Mouse (Mus musculus) small intestine, adult 2 months (tissue): Measurements from ENCODE around the gene Gm20388. TPM values are rescaled to one million over a fixed set of nuclear protein-coding genes. Genes with fewer than 3 reads are reported as not detected.

Source experiments
- H3K27ac ChIP-seq: fragments of 200-500 bp; 2 replicates; pipeline ENCODE4 v1.5.1; 2012; ENCODE audit warnings: low read depth, low read length, control low read depth, inconsistent platforms; ENCODE audit not compliant: insufficient read depth
- H3K27me3 ChIP-seq: fragments of 200-500 bp; 2 replicates; pipeline ENCODE4 v1.6.1; 2012; ENCODE audit warnings: mild to moderate bottlenecking, moderate library complexity, low read length, inconsistent platforms; ENCODE audit not compliant: control insufficient read depth, insufficient read depth
- H3K36me3 ChIP-seq: fragments of 200-500 bp; 2 replicates; pipeline ENCODE4 v1.6.1; 2012; ENCODE audit warnings: mild to moderate bottlenecking, low read length, control low read depth, inconsistent platforms; ENCODE audit not compliant: control insufficient read depth, insufficient read depth
- H3K4me1 ChIP-seq: fragments of 200-500 bp; 2 replicates; pipeline ENCODE4 v1.6.1; 2012; ENCODE audit warnings: low read length, inconsistent platforms, mixed read lengths; ENCODE audit not compliant: control insufficient read depth, insufficient read depth, insufficient read length
- H3K4me3 ChIP-seq: fragments of 200-500 bp; 2 replicates; pipeline ENCODE4 v1.5.1; 2012; ENCODE audit warnings: low read depth, mild to moderate bottlenecking, control low read depth, inconsistent platforms, low read length, moderate library complexity
- CTCF ChIP-seq: fragments of 200-500 bp; IDR thresholded peaks from 2 replicates; pipeline ENCODE4 v1.5.1; 2012; ENCODE audit warnings: low read depth, mild to moderate bottlenecking, control low read depth, inconsistent platforms, low read length, moderate library complexity, mixed read lengths; ENCODE audit not compliant: insufficient replicate concordance, insufficient read length; ENCODE audit errors: extremely low read depth
- POLR2A ChIP-seq: fragments of 200-500 bp; IDR thresholded peaks from 2 replicates; pipeline ENCODE4 v1.6.1; 2012; ENCODE audit warnings: low read depth, mild to moderate bottlenecking, control low read depth, inconsistent platforms, low read length, moderate library complexity
- WGBS: fragments of 180-500 bp; shearing (Covaris S2); methylation state at CpG from one replicate; pipeline ENCODE4 v1.1.7; 2018; 5-methylcytosine and 5-hydroxymethylcytosine counted together
- polyA plus RNA-seq: library from polyadenylated mRNA; depleted of rRNA; stranded (reverse); fragments of >200 nt; gene quantifications from 2 replicates; pipeline ENCODE4 v1.2.3, GENCODE M21; 2012

The Gm20388 gene
- polyA plus RNA-seq, 1 experiment: 37.3 TPM

GRCm38 (mm10) chr8:121176291-121176690 is 1265.7 kb downstream of the Gm20388 start:
- WGBS: 22% methylated on average over 3 of the region's 3 CpGs
- no peaks in the 10 kb centered on the region for H3K27me3 ChIP-seq
- no peak overlapping the region for H3K4me3 ChIP-seq

GRCm38 (mm10) chr8:121180474-121181284 is 1270.0 kb downstream of the Gm20388 start:
- H3K27ac ChIP-seq: no peak overlapping the region
- 70% methylated on average over 21 of the region's 21 CpGs for WGBS
- H3K4me3 ChIP-seq: no peak overlapping the region
- TF ChIP-seq POLR2A: no peak
- TF ChIP-seq CTCF: no peak
- H3K4me1 ChIP-seq: no peaks in the 10 kb centered on the region
- no peaks in the 10 kb centered on the region for H3K36me3 ChIP-seq
- H3K27me3 ChIP-seq: no peaks in the 10 kb centered on the region

More at GRCm38 (mm10) chr8:121176291-121176690, 1265.7 kb downstream of the Gm20388 start:
- TF ChIP-seq POLR2A: no peak
- no peak overlapping the region for H3K27ac ChIP-seq
- H3K4me1 ChIP-seq: no peaks in the 10 kb centered on the region
- H3K36me3 ChIP-seq: no peaks in the 10 kb centered on the region

GRCm38 (mm10) chr8:121181285-121181884 is 1270.7 kb downstream of the Gm20388 start:
- no peak overlapping the region for H3K4me3 ChIP-seq
- no peak for TF ChIP-seq POLR2A
- TF ChIP-seq CTCF: no peak
- H3K4me1 ChIP-seq: no peaks in the 10 kb centered on the region
- no peak overlapping the region for H3K27ac ChIP-seq
- H3K36me3 ChIP-seq: no peaks in the 10 kb centered on the region
- no peaks in the 10 kb centered on the region for H3K27me3 ChIP-seq
- 51% methylated on average over 10 of the region's 10 CpGs for WGBS

- no peaks in the 10 kb centered on the region for H3K27me3 ChIP-seq
- H3K27ac ChIP-seq: no peak overlapping the region
- no peaks in the 10 kb centered on the region for H3K36me3 ChIP-seq
- H3K4me1 ChIP-seq: peaks cover 5% of the 10 kb centered on the region; the same call in 1 of the 2 replicates
- WGBS: 67% methylated on average over 15 of the region's 15 CpGs
- TF ChIP-seq POLR2A: no peak
- TF ChIP-seq CTCF: no peak
- no peak overlapping the region for H3K4me3 ChIP-seq
Observed at GRCm38 (mm10) chr8:121187491-121188364, 1277.1 kb downstream of the Gm20388 start.

- H3K4me3 ChIP-seq: no peak overlapping the region
- TF ChIP-seq CTCF (no peak), POLR2A (no peak)
- H3K27me3 ChIP-seq: no peaks in the 10 kb centered on the region
- WGBS: 53% methylated on average over 9 of the region's 9 CpGs
- no peak overlapping the region for H3K27ac ChIP-seq
- H3K4me1 ChIP-seq: peaks cover 5% of the 10 kb centered on the region; the same call in 1 of the 2 replicates
- no peaks in the 10 kb centered on the region for H3K36me3 ChIP-seq
Observed at GRCm38 (mm10) chr8:121188994-121189393, 1278.4 kb downstream of the Gm20388 start.

GRCm38 (mm10) chr8:121192451-121192850 is 1281.8 kb downstream of the Gm20388 start:
- Histone ChIP-seq H3K4me1 (peaks cover under 1% of the 10 kb centered on the region; the same call in 1 of the 2 replicates), H3K27me3 (no peaks in the 10 kb centered on the region), H3K4me3 (no peak overlapping the region), H3K36me3 (no peaks in the 10 kb centered on the region), H3K27ac (no peak overlapping the region)
- no peak for TF ChIP-seq CTCF
- no peak for TF ChIP-seq POLR2A
- WGBS: 37% methylated on average over 8 of the region's 8 CpGs
